Mouse (Mus musculus): ENCODE measurements around the gene Cep85l. TPM values are rescaled to one million over a fixed set of nuclear protein-coding genes. Genes with fewer than 3 reads are reported as not detected.

Cep85l gene
- 4.9 and 6.6 TPM in 2 replicates for polyA plus RNA-seq (2015; fragmentation: Nextera tagmentation; extraction: Ambion mirVana)

GRCm38 (mm10) chr10:53379709-53380106 lies at the start of gene Cep85l:
Gene Cep85l (minus strand): TSS chr10:53379947.
- Histone ChIP-seq H3K36me3 (replicated peaks) (no peaks in the 10 kb centered on the region), H3K4me1 (peaks cover 30% of the 10 kb centered on the region), H3K9me3 (no peaks in the 10 kb centered on the region), H3K9ac (peak within 1 kb of the TSS; percentile 89), H3K4me2 (peak within 1 kb of the TSS; percentile 56), H3K4me3 (peak within 1 kb of the TSS; percentile 75), H3K27me3 (replicated peaks) (no peaks in the 10 kb centered on the region), H3K27ac (peak within 1 kb of the TSS; percentile 94)
- WGBS: 0% methylated on average over 31 of the region's 31 CpGs
- peak; percentile 99 for ATAC-seq (replicated peaks)

DNA sequence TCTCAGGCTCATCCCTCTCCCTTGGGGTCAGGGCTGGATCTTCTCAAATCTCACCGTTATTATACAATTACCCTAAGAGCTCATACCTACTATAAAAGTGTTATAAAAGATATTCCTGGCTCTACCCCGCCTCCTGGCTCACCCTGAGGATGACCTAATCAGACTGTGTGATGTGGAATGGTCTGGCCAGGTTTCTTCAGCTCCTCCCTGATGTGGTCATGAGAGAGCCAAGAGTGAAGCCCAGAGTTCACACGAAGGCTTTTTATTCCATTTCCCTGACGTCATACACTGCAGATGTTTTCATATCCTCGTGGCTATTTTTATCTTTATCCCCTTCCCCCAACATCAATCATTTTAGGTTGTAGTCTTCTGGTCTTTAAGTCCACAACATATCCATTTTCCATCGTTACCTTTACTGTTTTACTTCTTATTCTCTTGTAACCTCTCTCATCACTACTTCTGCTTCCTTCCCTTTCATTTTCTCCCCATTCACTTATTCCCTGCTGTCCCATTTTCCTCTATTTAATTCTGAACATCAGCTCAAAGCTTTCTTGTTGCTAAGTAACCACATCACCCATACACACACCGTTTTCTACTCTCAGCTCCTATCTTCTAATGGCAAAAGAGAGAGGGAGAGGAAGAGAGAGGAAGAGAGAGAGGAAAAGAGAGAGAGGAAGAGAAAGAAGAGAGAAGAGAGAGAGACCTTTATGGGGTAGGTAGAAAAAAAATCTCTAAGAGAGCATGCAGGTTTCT lies 49.1 kb upstream of the Cep85l start:
- no peak overlapping the region for H3K9ac ChIP-seq
- 67% methylated on average over 7 of the region's 7 CpGs for WGBS

DNA sequence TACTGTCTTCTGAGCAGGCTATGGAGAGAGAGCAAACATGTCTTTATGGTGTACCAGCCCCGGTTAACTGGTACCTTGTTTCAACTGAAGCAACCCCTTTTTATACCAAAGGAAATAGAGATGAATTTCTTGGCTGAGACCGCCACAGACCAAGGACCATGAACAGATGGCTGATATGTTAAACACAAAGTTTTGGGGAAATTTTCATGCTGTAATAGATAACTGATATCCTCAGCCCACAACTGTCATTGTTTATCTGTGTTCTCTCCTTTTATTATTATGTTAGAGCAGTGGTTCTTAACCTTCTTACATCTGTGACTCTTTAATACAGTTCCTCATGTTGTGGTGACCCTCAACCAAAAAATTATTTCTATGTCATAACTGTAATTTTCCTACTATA lies 46.8 kb upstream of the Cep85l start:
- 90% methylated on average over 2 of the region's 2 CpGs for WGBS
- no peak overlapping the region for H3K4me3 ChIP-seq
- no peak for ATAC-seq (replicated peaks)

More for the DNA sequence above, 49.1 kb upstream of the Cep85l start:
- H3K9me3 ChIP-seq: no peaks in the 10 kb centered on the region
- no peaks in the 10 kb centered on the region for H3K27me3 ChIP-seq (replicated peaks)
- peak; percentile 68; the same call in 1 of the 2 replicates for ATAC-seq (replicated peaks)
- H3K4me1 ChIP-seq: peaks cover 18% of the 10 kb centered on the region
- no peak overlapping the region for H3K4me2 ChIP-seq
- H3K4me3 ChIP-seq: no peak overlapping the region
- H3K27ac ChIP-seq: 0 out of 2 replicates have a peak overlapping the region, but pooled peaks have one; percentile 56
- H3K36me3 ChIP-seq (replicated peaks): no peaks in the 10 kb centered on the region

DNA sequence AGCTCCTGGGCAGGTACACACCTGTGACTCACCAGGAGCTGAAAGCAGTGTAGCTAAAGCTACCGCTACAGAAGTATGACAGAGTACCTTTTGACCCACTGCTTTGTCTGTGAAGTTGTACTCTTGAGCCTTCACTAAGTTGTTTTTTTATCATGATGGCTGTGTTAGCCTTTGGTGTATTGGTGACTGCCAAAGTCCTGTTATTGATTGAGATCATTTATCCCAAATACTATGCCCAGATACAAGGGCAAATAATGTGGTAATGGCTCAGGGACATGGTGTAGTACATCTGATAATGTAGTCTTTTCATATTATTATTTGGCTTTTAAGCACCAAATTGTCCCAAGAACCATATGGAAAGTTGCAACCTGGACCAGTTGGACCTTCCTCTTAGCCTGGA lies 43.3 kb upstream of the Cep85l start:
- H3K36me3 ChIP-seq (replicated peaks): no peaks in the 10 kb centered on the region
- H3K4me1 ChIP-seq: no peaks in the 10 kb centered on the region
- H3K9me3 ChIP-seq: no peaks in the 10 kb centered on the region
- no peak for ATAC-seq (replicated peaks)
- H3K27ac ChIP-seq: no peak overlapping the region
- H3K4me2 ChIP-seq: no peak overlapping the region
- no peak overlapping the region for H3K4me3 ChIP-seq
- WGBS: 100% methylated on average over 1 of the region's 1 CpGs
- no peak overlapping the region for H3K9ac ChIP-seq
- no peaks in the 10 kb centered on the region for H3K27me3 ChIP-seq (replicated peaks)

More for the DNA sequence above, 46.8 kb upstream of the Cep85l start:
- Histone ChIP-seq H3K27me3 (replicated peaks) (no peaks in the 10 kb centered on the region), H3K9me3 (no peaks in the 10 kb centered on the region), H3K9ac (no peak overlapping the region), H3K4me1 (peaks cover 18% of the 10 kb centered on the region), H3K4me2 (no peak overlapping the region), H3K27ac (no peak overlapping the region), H3K36me3 (replicated peaks) (no peaks in the 10 kb centered on the region)

GRCm38 (mm10) chr10:53422206-53422605 lies 42.5 kb upstream of the Cep85l start:
- ATAC-seq (replicated peaks): no peak
- no peaks in the 10 kb centered on the region for H3K4me1 ChIP-seq
- no peak overlapping the region for H3K9ac ChIP-seq
- H3K9me3 ChIP-seq: no peaks in the 10 kb centered on the region
- H3K36me3 ChIP-seq (replicated peaks): no peaks in the 10 kb centered on the region
- 80% methylated on average over 1 of the region's 1 CpGs for WGBS
- H3K4me2 ChIP-seq: no peak overlapping the region
- no peak overlapping the region for H3K27ac ChIP-seq
- H3K4me3 ChIP-seq: no peak overlapping the region
- H3K27me3 ChIP-seq (replicated peaks): no peaks in the 10 kb centered on the region

DNA sequence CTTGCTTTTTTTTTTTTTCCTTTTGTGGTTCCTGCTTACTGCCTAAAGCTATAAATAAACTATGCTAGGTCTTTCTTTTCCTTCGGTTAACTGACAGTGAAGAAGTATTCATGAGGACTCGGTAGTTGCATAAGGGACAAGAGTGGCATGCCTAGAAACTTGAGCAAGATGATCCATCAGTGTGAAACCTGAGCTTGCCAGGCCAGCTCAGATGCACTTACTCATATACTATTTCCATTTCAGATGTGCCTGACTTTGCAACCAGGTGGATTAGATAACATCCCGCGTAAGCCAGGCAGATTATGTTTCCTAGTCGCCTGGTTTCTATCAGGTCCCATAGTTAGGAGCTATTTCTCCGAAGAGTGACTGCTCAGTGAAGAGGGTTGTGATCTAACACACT lies 41.9 kb upstream of the Cep85l start:
- ATAC-seq (replicated peaks): no peak
- Histone ChIP-seq H3K9ac (no peak overlapping the region), H3K9me3 (no peaks in the 10 kb centered on the region), H3K4me3 (no peak overlapping the region), H3K4me2 (no peak overlapping the region), H3K4me1 (no peaks in the 10 kb centered on the region), H3K27me3 (replicated peaks) (no peaks in the 10 kb centered on the region), H3K27ac (no peak overlapping the region), H3K36me3 (replicated peaks) (no peaks in the 10 kb centered on the region)
- WGBS: 90% methylated on average over 6 of the region's 6 CpGs

DNA sequence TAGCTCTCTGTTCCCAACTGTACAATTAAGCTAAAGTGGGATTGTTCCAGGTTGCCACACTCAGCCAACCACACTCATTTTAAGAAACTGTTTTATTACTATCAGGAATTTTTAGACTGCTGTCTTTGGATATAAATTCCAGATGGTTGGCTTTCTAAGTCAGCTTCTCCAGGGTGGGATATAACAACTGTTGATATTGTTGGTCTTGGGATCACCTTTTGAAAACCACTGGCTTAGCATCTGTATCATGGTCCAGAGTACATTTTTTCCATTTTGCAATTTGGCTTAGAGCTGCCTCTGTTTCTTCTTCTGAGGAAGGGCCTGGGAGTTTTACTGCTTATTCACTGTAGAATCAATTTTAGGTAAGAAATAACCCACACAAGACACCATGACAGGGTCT lies 40.3 kb upstream of the Cep85l start:
- no peak for ATAC-seq (replicated peaks)

GRCm38 (mm10) chr10:53419139-53419935 lies 39.6 kb upstream of the Cep85l start:
- H3K27me3 ChIP-seq (replicated peaks): no peaks in the 10 kb centered on the region
- H3K27ac ChIP-seq: no peak overlapping the region
- peaks cover 3% of the 10 kb centered on the region; the same call in 1 of the 2 replicates for H3K4me1 ChIP-seq
- WGBS: 76% methylated on average over 4 of the region's 4 CpGs
- no peak overlapping the region for H3K4me2 ChIP-seq
- H3K4me3 ChIP-seq: no peak overlapping the region
- H3K9me3 ChIP-seq: no peaks in the 10 kb centered on the region
- H3K9ac ChIP-seq: no peak overlapping the region
- no peak for ATAC-seq (replicated peaks)
- H3K36me3 ChIP-seq (replicated peaks): no peaks in the 10 kb centered on the region

More for the DNA sequence above, 40.3 kb upstream of the Cep85l start:
- Histone ChIP-seq H3K4me3 (no peak overlapping the region), H3K4me1 (no peaks in the 10 kb centered on the region), H3K36me3 (replicated peaks) (no peaks in the 10 kb centered on the region), H3K9me3 (no peaks in the 10 kb centered on the region), H3K27me3 (replicated peaks) (no peaks in the 10 kb centered on the region), H3K27ac (no peak overlapping the region), H3K4me2 (no peak overlapping the region), H3K9ac (no peak overlapping the region)

DNA sequence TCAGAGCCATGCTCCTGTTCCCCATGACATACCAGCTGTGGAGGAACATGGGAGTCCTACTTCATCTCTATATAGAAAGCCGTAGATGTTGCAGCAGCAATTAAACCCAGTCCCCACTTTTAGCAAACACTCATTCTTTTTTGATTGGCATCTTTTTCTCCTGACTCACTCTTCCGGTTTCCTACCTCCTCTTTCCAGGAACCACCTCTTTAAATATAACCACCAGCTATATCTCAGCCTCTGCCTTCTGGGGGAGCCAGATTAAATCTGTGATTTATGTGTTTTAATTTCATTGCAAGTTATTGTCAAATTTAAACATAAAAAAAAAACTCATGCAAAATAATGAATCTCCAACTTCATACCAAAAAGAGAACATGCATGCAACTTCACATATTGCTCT lies 37.3 kb upstream of the Cep85l start:
- no peaks in the 10 kb centered on the region for H3K27me3 ChIP-seq (replicated peaks)
- H3K4me2 ChIP-seq: no peak overlapping the region
- H3K27ac ChIP-seq: no peak overlapping the region
- no peaks in the 10 kb centered on the region for H3K36me3 ChIP-seq (replicated peaks)
- H3K4me1 ChIP-seq: peaks cover 5% of the 10 kb centered on the region; the same call in 1 of the 2 replicates
- no peak overlapping the region for H3K4me3 ChIP-seq
- H3K9me3 ChIP-seq: no peaks in the 10 kb centered on the region
- WGBS: 91% methylated on average over 2 of the region's 2 CpGs
- no peak for ATAC-seq (replicated peaks)
- H3K9ac ChIP-seq: no peak overlapping the region

DNA sequence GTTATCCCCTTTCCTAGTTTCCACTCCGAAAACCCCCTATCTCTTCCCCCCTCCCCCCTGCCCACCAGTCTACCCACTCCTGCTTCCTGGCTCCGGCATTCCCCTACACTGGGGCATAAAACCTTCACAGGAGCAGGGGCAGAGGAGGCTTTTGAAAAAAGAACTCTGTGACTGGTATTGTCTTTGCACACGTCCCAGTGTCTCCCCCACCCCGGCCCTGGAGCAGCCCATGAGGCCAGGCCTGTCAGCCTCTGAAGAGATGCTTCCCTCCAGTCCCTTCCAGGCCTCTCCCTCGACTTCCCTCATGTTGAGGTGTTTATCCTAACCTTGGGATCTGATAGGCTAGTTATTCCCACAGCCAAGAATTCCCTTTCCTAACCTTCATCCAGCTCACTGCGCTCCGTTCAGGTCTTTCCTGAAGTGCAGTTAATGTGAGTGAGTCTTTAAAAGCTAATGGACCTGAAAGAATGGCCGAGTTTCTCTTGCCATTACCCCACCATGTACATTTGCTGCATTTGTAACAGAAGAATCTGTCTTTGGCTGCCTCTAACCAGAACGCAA lies 36.5 kb upstream of the Cep85l start:
- Histone ChIP-seq H3K27me3 (replicated peaks) (no peaks in the 10 kb centered on the region), H3K4me1 (peaks cover 5% of the 10 kb centered on the region; the same call in 1 of the 2 replicates), H3K36me3 (replicated peaks) (no peaks in the 10 kb centered on the region), H3K4me2 (no peak overlapping the region), H3K9ac (no peak overlapping the region), H3K9me3 (no peaks in the 10 kb centered on the region), H3K27ac (no peak overlapping the region), H3K4me3 (no peak overlapping the region)
- 57% methylated on average over 9 of the region's 9 CpGs for WGBS
- ATAC-seq (replicated peaks): no peak

DNA sequence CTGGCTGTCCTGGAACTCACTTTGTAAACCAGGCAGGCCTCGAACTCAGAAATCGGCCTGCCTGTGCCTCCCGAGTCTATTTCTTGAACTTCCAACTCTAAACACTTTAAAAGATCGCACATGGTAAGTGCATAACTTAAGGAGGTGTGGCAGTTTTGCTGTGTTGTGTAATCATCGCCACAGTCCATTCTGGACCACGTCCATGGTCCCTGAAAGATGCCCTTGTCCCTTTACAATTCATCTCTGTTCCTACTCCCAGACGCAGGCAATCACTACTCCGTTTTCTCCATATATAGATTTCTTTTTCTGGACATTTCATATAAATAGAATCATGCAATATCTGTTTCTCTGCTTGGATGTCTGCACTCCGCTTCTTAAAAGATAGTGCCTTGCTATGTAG lies 35.5 kb upstream of the Cep85l start:
- H3K4me2 ChIP-seq: no peak overlapping the region
- WGBS: 89% methylated on average over 9 of the region's 9 CpGs
- no peaks in the 10 kb centered on the region for H3K36me3 ChIP-seq (replicated peaks)
- no peak overlapping the region for H3K27ac ChIP-seq
- H3K27me3 ChIP-seq (replicated peaks): no peaks in the 10 kb centered on the region
- peaks cover 5% of the 10 kb centered on the region; the same call in 1 of the 2 replicates for H3K4me1 ChIP-seq
- H3K9ac ChIP-seq: no peak overlapping the region
- H3K4me3 ChIP-seq: no peak overlapping the region
- no peaks in the 10 kb centered on the region for H3K9me3 ChIP-seq
- ATAC-seq (replicated peaks): no peak
